8 mouse cellular contexts compared by ENCODE assay signal in genomic region chr9:114389371-114389904, GRCm38 (mm10). TPM values are rescaled to one million over a fixed set of nuclear protein-coding genes. Genes with fewer than 3 reads are reported as not detected.
DNase-seq lines count a peak whose midpoint lies in the region; ATAC-seq and TF ChIP-seq lines count a peak whose summit lies in the region.

No protein-coding gene starts in this region.

- no peaks in the 10 kb centered on the region for H3K27me3 ChIP-seq in testis, adult 2 months (ENCODE audit: control insufficient read depth, insufficient read depth, low read length)
- H3K27me3 ChIP-seq in embryonic facial prominence, embryonic 12.5 days = no peaks in the 10 kb centered on the region
- no peaks in the 10 kb centered on the region for H3K27me3 ChIP-seq in hindbrain, embryonic 15.5 days

- no peaks in the 10 kb centered on the region for H3K36me3 ChIP-seq in testis, adult 2 months (ENCODE audit: control insufficient read depth, insufficient read depth, low read length)
- peaks cover 3% of the 10 kb centered on the region; the same call in 1 of the 2 replicates for H3K36me3 ChIP-seq in embryonic facial prominence, embryonic 12.5 days
- H3K36me3 ChIP-seq in hindbrain, embryonic 15.5 days = peaks cover 2% of the 10 kb centered on the region; the same call in 1 of the 2 replicates

- no peak overlapping the region for H3K27ac ChIP-seq in testis, adult 2 months (ENCODE audit: control insufficient read depth, insufficient read depth, low read depth, low read length)
- H3K27ac ChIP-seq in embryonic facial prominence, embryonic 12.5 days = peak overlapping the region; percentile 93; the same call in 1 of the 2 replicates
- H3K27ac ChIP-seq in hindbrain, embryonic 15.5 days (replicated peaks) = no peak overlapping the region; the same call in 1 of the 2 replicates

- no peak for TF ChIP-seq POLR2A in testis, adult 2 months (IDR thresholded peaks at IDR 0.05; ENCODE audit: control insufficient read depth, low read depth, low read length)

- no peaks in the 10 kb centered on the region for H3K9me3 ChIP-seq in embryonic facial prominence, embryonic 12.5 days
- no peaks in the 10 kb centered on the region for H3K9me3 ChIP-seq in hindbrain, embryonic 15.5 days

- peak overlapping the region; percentile 80 for H3K4me2 ChIP-seq in embryonic facial prominence, embryonic 12.5 days (replicated peaks)
- H3K4me2 ChIP-seq in hindbrain, embryonic 15.5 days = peak overlapping the region; percentile 94

- H3K4me3 ChIP-seq in testis, adult 2 months (ENCODE audit: control insufficient read depth, low read depth, low read length) = peak overlapping the region; percentile 69
- peak overlapping the region; percentile 71 for H3K4me3 ChIP-seq in embryonic facial prominence, embryonic 12.5 days
- H3K4me3 ChIP-seq in hindbrain, embryonic 15.5 days = peak overlapping the region; percentile 79

- WGBS in embryonic facial prominence, embryonic 12.5 days = 77% methylated on average over 8 of the region's 8 CpGs
- 77% methylated on average over 8 of the region's 8 CpGs for WGBS in hindbrain, embryonic 15.5 days

- peak; percentile 31; the same call in 1 of the 2 replicates for ATAC-seq in embryonic facial prominence, embryonic 12.5 days (ENCODE audit: insufficient number of reproducible peaks, insufficient read depth, low FRiP score, low TSS enrichment)
- peak; percentile 42 for ATAC-seq in hindbrain, embryonic 15.5 days (ENCODE audit: low FRiP score, low read depth)
- peak; percentile 59 for ATAC-seq in megakaryocyte progenitor cell, adult 5-6 weeks (replicated peaks; ENCODE audit: poor library complexity)

- DNase-seq in testis, postnatal 14 days (ENCODE audit: low spot score) = no peak
- DNase-seq in frontal cortex, postnatal 14 days (ENCODE audit: low spot score in 2 of 2) = no peak
- no peak for DNase-seq in gastrocnemius, postnatal 36 days
- DNase-seq in left cerebral cortex, postnatal 4 days = no peak

- peaks cover 16% of the 10 kb centered on the region for H3K4me1 ChIP-seq in testis, adult 2 months (ENCODE audit: control insufficient read depth, insufficient read depth, low read length)
- H3K4me1 ChIP-seq in embryonic facial prominence, embryonic 12.5 days = peaks cover 6% of the 10 kb centered on the region; the same call in 1 of the 2 replicates
- peaks cover 13% of the 10 kb centered on the region for H3K4me1 ChIP-seq in hindbrain, embryonic 15.5 days (replicated peaks)

- TF ChIP-seq CTCF in testis, adult 2 months (IDR thresholded peaks at IDR 0.05; ENCODE audit: control insufficient read depth, insufficient read depth, insufficient replicate concordance, low read depth, low read length) = peak; percentile 14; the same call in 1 of the 2 replicates

- intact Hi-C loops in gastrocnemius, postnatal 36 days (cut with DNase I) = no loop called here
- intact Hi-C loops in left cerebral cortex, postnatal 4 days (cut with DNase I) = no loop called here

- H3K9ac ChIP-seq in embryonic facial prominence, embryonic 12.5 days = peak overlapping the region; percentile 90; the same call in 1 of the 2 replicates
- peak overlapping the region; percentile 82; the same call in 1 of the 2 replicates for H3K9ac ChIP-seq in hindbrain, embryonic 15.5 days

RNA-seq across cellular contexts. Expression of gene Crtap, which starts 1.0 kb away (rescaled TPM):
- polyA plus RNA-seq in testis, adult 2 months (2012; rRNA removed) = 29.7 and 35.2 TPM in 2 replicates
- 94.7 and 102 TPM in 2 replicates for polyA plus RNA-seq in embryonic facial prominence, embryonic 12.5 days (2016; fragmentation: Nextera tagmentation; extraction: Ambion mirVana)
- 31.3 and 32.0 TPM in 2 replicates for polyA plus RNA-seq in hindbrain, embryonic 15.5 days (2015; fragmentation: Nextera tagmentation; extraction: Ambion mirVana)
- total RNA-seq in megakaryocyte progenitor cell, adult 5-6 weeks (2015) = 79.4 and 90.2 TPM in 2 replicates
- 22.0 and 33.4 TPM in 2 replicates for total RNA-seq in megakaryocyte progenitor cell, adult 5-6 weeks (2017)
- total RNA-seq in gastrocnemius, postnatal 36 days (2021) = 10 to 100 TPM in 1 of 2 experiments, 1 to 10 TPM in 1; 8.8 to 11.3 TPM
- 10 to 100 TPM; 13.6 to 18.3 TPM for total RNA-seq in left cerebral cortex, postnatal 4 days (2021)

RNA-seq across cellular contexts. Expression of gene Glb1, which starts 11.4 kb away (rescaled TPM):
- 18.0 and 19.5 TPM in 2 replicates for polyA plus RNA-seq in testis, adult 2 months (2012; rRNA removed)
- polyA plus RNA-seq in embryonic facial prominence, embryonic 12.5 days (2016; fragmentation: Nextera tagmentation; extraction: Ambion mirVana) = 28.3 and 28.9 TPM in 2 replicates
- polyA plus RNA-seq in hindbrain, embryonic 15.5 days (2015; fragmentation: Nextera tagmentation; extraction: Ambion mirVana) = 31.7 and 32.2 TPM in 2 replicates
- 40.1 and 42.1 TPM in 2 replicates for total RNA-seq in megakaryocyte progenitor cell, adult 5-6 weeks (2015)
- total RNA-seq in megakaryocyte progenitor cell, adult 5-6 weeks (2017) = 36.3 and 38.4 TPM in 2 replicates
- 1 to 10 TPM; 4.3 to 4.9 TPM for total RNA-seq in gastrocnemius, postnatal 36 days (2021)
- 10 to 100 TPM; 26.7 to 30.3 TPM for total RNA-seq in left cerebral cortex, postnatal 4 days (2021)

RNA-seq across cellular contexts. Expression of gene Tmppe, which starts 11.5 kb away (rescaled TPM):
- polyA plus RNA-seq in testis, adult 2 months (2012; rRNA removed) = 1.2 TPM in 2 replicates
- 10.7 and 11.3 TPM in 2 replicates for polyA plus RNA-seq in embryonic facial prominence, embryonic 12.5 days (2016; fragmentation: Nextera tagmentation; extraction: Ambion mirVana)
- 10.1 and 10.6 TPM in 2 replicates for polyA plus RNA-seq in hindbrain, embryonic 15.5 days (2015; fragmentation: Nextera tagmentation; extraction: Ambion mirVana)
- total RNA-seq in megakaryocyte progenitor cell, adult 5-6 weeks (2015) = 2.4 and 3.4 TPM in 2 replicates
- total RNA-seq in megakaryocyte progenitor cell, adult 5-6 weeks (2017) = 4.6 and 5.0 TPM in 2 replicates
- 1 to 10 TPM in 1 of 2 experiments, under 1 TPM in 1; 0.84 to 1.5 TPM for total RNA-seq in gastrocnemius, postnatal 36 days (2021)
- 10 to 100 TPM; 11.1 to 11.4 TPM for total RNA-seq in left cerebral cortex, postnatal 4 days (2021)

RNA-seq across cellular contexts. Expression of gene Bcl2a1c, which starts 59.5 kb away (rescaled TPM):
- polyA plus RNA-seq in testis, adult 2 months (2012; rRNA removed) = not detected in 2 replicates
- polyA plus RNA-seq in embryonic facial prominence, embryonic 12.5 days (2016; fragmentation: Nextera tagmentation; extraction: Ambion mirVana) = not detected in 2 replicates
- polyA plus RNA-seq in hindbrain, embryonic 15.5 days (2015; fragmentation: Nextera tagmentation; extraction: Ambion mirVana) = not detected in 2 replicates
- total RNA-seq in megakaryocyte progenitor cell, adult 5-6 weeks (2015) = not detected in 2 replicates
- total RNA-seq in megakaryocyte progenitor cell, adult 5-6 weeks (2017) = not detected in 2 replicates
- total RNA-seq in gastrocnemius, postnatal 36 days (2021) = not detected
- not detected for total RNA-seq in left cerebral cortex, postnatal 4 days (2021)

Comparison
In these comparisons a context has a peak if more than half of its experiments do, and no peak if none do; other contexts are left out.
1. RNA of gene Glb1, which starts 11.4 kb away (total RNA-seq): 36.3 to 42.1 TPM in megakaryocyte progenitor cell, adult 5-6 weeks and 26.7 to 30.3 TPM in left cerebral cortex, postnatal 4 days; 4.3 to 4.9 TPM in gastrocnemius, postnatal 36 days; every median in the first group is over 4 times any median in the second.
2. Peak in every context shown above with its lines, with median percentiles within 50 percentile points of each other: H3K4me3 ChIP-seq and ATAC-seq.